Mouse (Mus musculus) hindbrain, postnatal 0 days (tissue): Measurements from ENCODE around the gene Nudt16l1. TPM values are rescaled to one million over a fixed set of nuclear protein-coding genes. Genes with fewer than 3 reads are reported as not detected.

ENCODE experiments used
- ATAC-seq: fragments of 200-750 bp; cut with Nextera tagmentation; 2 replicates; pipeline ENCODE4 v1.8.0; 2017; ENCODE audit warnings: mild to moderate bottlenecking, moderate TSS enrichment, moderate library complexity
- DNase-seq: peaks from one replicate; pipeline ENCODE4 v3.0.0-alpha.2; 2015; ENCODE audit warnings: low spot score
- H3K27ac ChIP-seq: fragments of 300-500 bp; sonication (generic); 2 replicates; pipeline ENCODE4 v1.5.1; 2014; ENCODE audit warnings: mild to moderate bottlenecking
- H3K27me3 ChIP-seq: fragments of 300-500 bp; sonication (generic); 2 replicates; pipeline ENCODE4 v1.6.1; 2014; ENCODE audit warnings: low read length, mixed read lengths; ENCODE audit not compliant: insufficient read depth
- H3K36me3 ChIP-seq: fragments of 300-500 bp; sonication (generic); 2 replicates; pipeline ENCODE4 v1.6.1; 2014; ENCODE audit warnings: low read length, mixed read lengths; ENCODE audit not compliant: insufficient read depth
- H3K4me1 ChIP-seq: fragments of 300-500 bp; sonication (generic); 2 replicates; pipeline ENCODE4 v1.6.1; 2014; ENCODE audit warnings: antibody characterized with exemption, low read length, mixed read lengths; ENCODE audit not compliant: insufficient read depth
- H3K4me2 ChIP-seq: fragments of 300-500 bp; sonication (generic); 2 replicates; pipeline ENCODE4 v1.6.1; 2014; ENCODE audit warnings: low read depth, mild to moderate bottlenecking, low read length, moderate library complexity, mixed read lengths
- H3K4me3 ChIP-seq: fragments of 300-500 bp; sonication (generic); 2 replicates; pipeline ENCODE4 v1.5.1; 2014; ENCODE audit warnings: low read length
- H3K9ac ChIP-seq: fragments of 300-500 bp; sonication (generic); replicated peaks from 2 replicates; pipeline ENCODE4 v1.6.1; 2014; ENCODE audit warnings: mild to moderate bottlenecking, low read length, moderate library complexity, mixed read lengths
- H3K9me3 ChIP-seq: fragments of 300-500 bp; sonication (generic); 2 replicates; pipeline ENCODE4 v1.6.1; 2016; ENCODE audit warnings: low read length, mixed read lengths
- CTCF ChIP-seq: IDR thresholded peaks from 2 replicates; pipeline ENCODE4 v1.5.1; 2016; ENCODE audit warnings: antibody characterized with exemption, control low read depth, low read depth
- WGBS: fragments of 180-500 bp; shearing (Covaris S2); extraction: QIAGEN DNeasy Blood & Tissue Kit; methylation state at CpG from one replicate; pipeline ENCODE4 v1.1.7; 2014; 5-methylcytosine and 5-hydroxymethylcytosine counted together
- polyA plus RNA-seq: library from polyadenylated mRNA; unstranded; fragments of >200 nt; fragmentation: Nextera tagmentation; extraction: Ambion mirVana; gene quantifications from 2 replicates; pipeline ENCODE4 v1.2.1, GENCODE M21; 2015
- total RNA-seq: library from RNA; depleted of rRNA; stranded (reverse); fragments of >200 nt; gene quantifications from 2 replicates; pipeline ENCODE4 v1.2.3, GENCODE M21; 2014

Nudt16l1 gene
- total and polyA plus RNA-seq, 2 experiments from 2014 or later = 43.0 to 119 TPM

- H3K36me3 ChIP-seq = no peaks in the 10 kb centered on the region
- H3K27ac ChIP-seq = no peak overlapping the region
- ATAC-seq = no peak
- no peak overlapping the region for H3K9ac ChIP-seq
- H3K4me3 ChIP-seq = no peak overlapping the region
- no peak overlapping the region for H3K4me2 ChIP-seq
- 74% methylated on average over 6 of the region's 6 CpGs for WGBS
- no peaks in the 10 kb centered on the region for H3K27me3 ChIP-seq
- TF ChIP-seq CTCF = no peak
- DNase-seq = no peak
- H3K4me1 ChIP-seq = no peaks in the 10 kb centered on the region
- no peaks in the 10 kb centered on the region for H3K9me3 ChIP-seq
These were observed 39.7 kb upstream of the Nudt16l1 start for GRCm38 (mm10) chr16:4898881-4899280.

- H3K4me3 ChIP-seq = no peak overlapping the region
- no peak for TF ChIP-seq CTCF
- H3K4me2 ChIP-seq = no peak overlapping the region
- no peaks in the 10 kb centered on the region for H3K4me1 ChIP-seq
- no peaks in the 10 kb centered on the region for H3K36me3 ChIP-seq
- H3K9me3 ChIP-seq = no peaks in the 10 kb centered on the region
- ATAC-seq = no peak
- H3K27me3 ChIP-seq = no peaks in the 10 kb centered on the region
- DNase-seq = no peak
- 82% methylated on average over 2 of the region's 2 CpGs for WGBS
- H3K27ac ChIP-seq = no peak overlapping the region
- H3K9ac ChIP-seq = no peak overlapping the region
These were observed 38.9 kb upstream of the Nudt16l1 start for GRCm38 (mm10) chr16:4899711-4900110.

GRCm38 (mm10) chr16:4901167-4901566 lies 37.4 kb upstream of the Nudt16l1 start:
- ATAC-seq (no peak), DNase-seq (no peak)
- WGBS = 52% methylated on average over 7 of the region's 7 CpGs
- Histone ChIP-seq H3K36me3 (no peaks in the 10 kb centered on the region), H3K27ac (no peak overlapping the region), H3K4me3 (no peak overlapping the region), H3K9me3 (no peaks in the 10 kb centered on the region), H3K9ac (no peak overlapping the region), H3K4me2 (no peak overlapping the region), H3K4me1 (no peaks in the 10 kb centered on the region), H3K27me3 (no peaks in the 10 kb centered on the region)
- no peak for TF ChIP-seq CTCF

GRCm38 (mm10) chr16:4902390-4902789 lies 36.2 kb upstream of the Nudt16l1 start:
- H3K4me3 ChIP-seq = no peak overlapping the region
- DNase-seq = no peak
- TF ChIP-seq CTCF = no peak
- no peaks in the 10 kb centered on the region for H3K9me3 ChIP-seq
- H3K9ac ChIP-seq = no peak overlapping the region
- no peaks in the 10 kb centered on the region for H3K36me3 ChIP-seq
- WGBS = 75% methylated on average over 2 of the region's 2 CpGs
- no peak overlapping the region for H3K4me2 ChIP-seq
- no peak for ATAC-seq
- no peak overlapping the region for H3K27ac ChIP-seq
- H3K4me1 ChIP-seq = no peaks in the 10 kb centered on the region
- no peaks in the 10 kb centered on the region for H3K27me3 ChIP-seq

- no peak for TF ChIP-seq CTCF
- DNase-seq (no peak), ATAC-seq (no peak)
- 79% methylated on average over 6 of the region's 6 CpGs for WGBS
- Histone ChIP-seq H3K9ac (no peak overlapping the region), H3K9me3 (no peaks in the 10 kb centered on the region), H3K4me2 (no peak overlapping the region), H3K36me3 (no peaks in the 10 kb centered on the region), H3K4me3 (no peak overlapping the region), H3K27ac (no peak overlapping the region), H3K4me1 (no peaks in the 10 kb centered on the region), H3K27me3 (no peaks in the 10 kb centered on the region)
These were observed 35.0 kb upstream of the Nudt16l1 start for GRCm38 (mm10) chr16:4903491-4904102.

- Histone ChIP-seq H3K4me1 (no peaks in the 10 kb centered on the region), H3K9ac (no peak overlapping the region), H3K4me2 (no peak overlapping the region), H3K36me3 (no peaks in the 10 kb centered on the region), H3K9me3 (no peaks in the 10 kb centered on the region), H3K27me3 (no peaks in the 10 kb centered on the region), H3K4me3 (no peak overlapping the region), H3K27ac (no peak overlapping the region)
- DNase-seq (no peak), ATAC-seq (no peak)
- TF ChIP-seq CTCF = no peak
- 90% methylated on average over 3 of the region's 3 CpGs for WGBS
These were observed 33.7 kb upstream of the Nudt16l1 start for GRCm38 (mm10) chr16:4904878-4905277.

- Histone ChIP-seq H3K36me3 (no peaks in the 10 kb centered on the region), H3K9ac (no peak overlapping the region), H3K4me1 (no peaks in the 10 kb centered on the region), H3K27ac (no peak overlapping the region), H3K27me3 (no peaks in the 10 kb centered on the region), H3K4me3 (no peak overlapping the region), H3K4me2 (no peak overlapping the region), H3K9me3 (no peaks in the 10 kb centered on the region)
- no peak for TF ChIP-seq CTCF
- WGBS = 53% methylated on average over 1 of the region's 1 CpGs
- ATAC-seq = no peak
- DNase-seq = no peak
These were observed 33.0 kb upstream of the Nudt16l1 start for GRCm38 (mm10) chr16:4905591-4905990.
